ENCODE assay signal across 19 mouse cellular contexts in genomic region chr6:64274319-64275114, GRCm38 (mm10).
DNase-seq lines count a peak whose midpoint lies in the region; ATAC-seq and TF ChIP-seq lines count a peak whose summit lies in the region.
"Had no signal": no experiment of that assay in that cellular context is flagged by ENCODE, and none has a peak within 500 bp of the region (broad histone marks: within the 10 kb centered on the region; RNA-seq: fewer than 3 reads in every experiment).

No protein-coding gene starts in this region.

- H3K4me1 ChIP-seq in forebrain, embryonic 14.5 days (ENCODE audit: control insufficient read depth, insufficient read depth, low read length): no peaks in the 10 kb centered on the region
- H3K4me1 ChIP-seq in forebrain, embryonic 11.5 days (replicated peaks; ENCODE audit: control insufficient read depth, insufficient read depth, low read length): no peaks in the 10 kb centered on the region
- H3K4me1 ChIP-seq in midbrain, postnatal 0 days (ENCODE audit: insufficient read depth, low read length): no peaks in the 10 kb centered on the region
- H3K4me1 ChIP-seq in midbrain, embryonic 10.5 days: no peaks in the 10 kb centered on the region
- peaks cover 2% of the 10 kb centered on the region; the same call in 1 of the 2 replicates for H3K4me1 ChIP-seq in forebrain, embryonic 16.5 days (replicated peaks; ENCODE audit: control insufficient read depth, insufficient read depth, low read length)
- H3K4me1 ChIP-seq in embryonic facial prominence, embryonic 10.5 days: no peaks in the 10 kb centered on the region
- H3K4me1 ChIP-seq: embryonic facial prominence, embryonic 15.5 days; heart, embryonic 13.5 days; hindbrain, embryonic 13.5 days had no signal

- DNase-seq in forebrain, embryonic 14.5 days (ENCODE audit: low spot score): peak; percentile 87
- no peak for DNase-seq in forebrain, embryonic 11.5 days (ENCODE audit: low spot score)
- peak; percentile 17 for DNase-seq in midbrain, postnatal 0 days (ENCODE audit: low spot score)
- no peak for DNase-seq in midbrain, embryonic 10.5 days (ENCODE audit: low spot score)
- peak; percentile 60 for DNase-seq in retina, postnatal 1 day
- DNase-seq in embryonic facial prominence, embryonic 10.5 days (ENCODE audit: low spot score): no peak
- DNase-seq in left cerebral cortex, adult 18-20 months (ENCODE audit: low spot score in 2 of 2): no peak
- DNase-seq: adrenal gland, postnatal 14 days; cerebellum, adult 8-10 months; gastrocnemius, adult 2 months; gastrocnemius, postnatal 25 days; heart, postnatal 36 days; kidney, adult 2 months had no signal

- H3K27ac ChIP-seq in forebrain, embryonic 14.5 days (ENCODE audit: low read depth, low read length): no peak overlapping the region
- no peak overlapping the region for H3K27ac ChIP-seq in forebrain, embryonic 11.5 days (ENCODE audit: low read depth, low read length)
- no peak overlapping the region for H3K27ac ChIP-seq in midbrain, postnatal 0 days (ENCODE audit: low read depth, low read length)
- H3K27ac ChIP-seq in midbrain, embryonic 10.5 days (replicated peaks): no peak overlapping the region
- H3K27ac ChIP-seq in forebrain, embryonic 16.5 days (ENCODE audit: low read length): no peak overlapping the region
- H3K27ac ChIP-seq in embryonic facial prominence, embryonic 10.5 days (replicated peaks): no peak overlapping the region
- H3K27ac ChIP-seq: embryonic facial prominence, embryonic 15.5 days; gastrocnemius, adult 2 months; heart, embryonic 13.5 days; hindbrain, embryonic 13.5 days had no signal

- no peaks in the 10 kb centered on the region for H3K27me3 ChIP-seq in forebrain, embryonic 14.5 days (replicated peaks; ENCODE audit: control insufficient read depth, insufficient read depth, low read length)
- no peaks in the 10 kb centered on the region for H3K27me3 ChIP-seq in forebrain, embryonic 11.5 days (ENCODE audit: control insufficient read depth, insufficient read depth, low read length)
- H3K27me3 ChIP-seq in midbrain, postnatal 0 days (ENCODE audit: insufficient read depth, low read length): no peaks in the 10 kb centered on the region
- no peaks in the 10 kb centered on the region for H3K27me3 ChIP-seq in midbrain, embryonic 10.5 days (ENCODE audit: low read depth, poor library complexity, severe bottlenecking)
- H3K27me3 ChIP-seq in forebrain, embryonic 16.5 days (replicated peaks; ENCODE audit: control insufficient read depth, insufficient read depth, low read length): no peaks in the 10 kb centered on the region
- no peaks in the 10 kb centered on the region for H3K27me3 ChIP-seq in embryonic facial prominence, embryonic 10.5 days (replicated peaks; ENCODE audit: low read depth, poor library complexity, severe bottlenecking)
- H3K27me3 ChIP-seq: embryonic facial prominence, embryonic 15.5 days; heart, embryonic 13.5 days; hindbrain, embryonic 13.5 days had no signal

- H3K9ac ChIP-seq in forebrain, embryonic 14.5 days (ENCODE audit: low read length): no peak overlapping the region
- H3K9ac ChIP-seq in forebrain, embryonic 11.5 days (ENCODE audit: low read length): no peak overlapping the region
- H3K9ac ChIP-seq in midbrain, postnatal 0 days (replicated peaks; ENCODE audit: low read length, poor library complexity, severe bottlenecking): no peak overlapping the region
- H3K9ac ChIP-seq in forebrain, embryonic 16.5 days (replicated peaks; ENCODE audit: low read depth, low read length): no peak overlapping the region
- H3K9ac ChIP-seq: embryonic facial prominence, embryonic 15.5 days; heart, embryonic 13.5 days; hindbrain, embryonic 13.5 days had no signal

- TF ChIP-seq CTCF in midbrain, postnatal 0 days (IDR thresholded peaks at IDR 0.05): no peak

- no peak overlapping the region for H3K4me2 ChIP-seq in forebrain, embryonic 14.5 days (ENCODE audit: low read length)
- H3K4me2 ChIP-seq in forebrain, embryonic 11.5 days (ENCODE audit: low read depth, low read length, severe bottlenecking): no peak overlapping the region
- H3K4me2 ChIP-seq in midbrain, postnatal 0 days (ENCODE audit: low read depth, low read length, poor library complexity, severe bottlenecking): no peak overlapping the region
- no peak overlapping the region for H3K4me2 ChIP-seq in forebrain, embryonic 16.5 days (ENCODE audit: low read length)
- H3K4me2 ChIP-seq: embryonic facial prominence, embryonic 15.5 days; heart, embryonic 13.5 days; hindbrain, embryonic 13.5 days had no signal

- H3K4me3 ChIP-seq in forebrain, embryonic 14.5 days (ENCODE audit: low read depth, low read length): no peak overlapping the region
- H3K4me3 ChIP-seq in forebrain, embryonic 11.5 days (ENCODE audit: low read depth, low read length): no peak overlapping the region
- no peak overlapping the region for H3K4me3 ChIP-seq in midbrain, postnatal 0 days (ENCODE audit: low read depth, low read length)
- H3K4me3 ChIP-seq in midbrain, embryonic 10.5 days: no peak overlapping the region
- no peak overlapping the region for H3K4me3 ChIP-seq in forebrain, embryonic 16.5 days (replicated peaks; ENCODE audit: low read length)
- no peak overlapping the region for H3K4me3 ChIP-seq in embryonic facial prominence, embryonic 10.5 days
- H3K4me3 ChIP-seq: embryonic facial prominence, embryonic 15.5 days; erythroblast, embryonic 14.5 days; gastrocnemius, adult 2 months; heart, embryonic 13.5 days; hindbrain, embryonic 13.5 days had no signal

- peak; percentile 85 for ATAC-seq in forebrain, embryonic 14.5 days
- ATAC-seq in forebrain, embryonic 11.5 days (replicated peaks; ENCODE audit: low FRiP score): no peak
- no peak for ATAC-seq in midbrain, postnatal 0 days (ENCODE audit: low FRiP score)
- peak; percentile 91 for ATAC-seq in forebrain, embryonic 16.5 days
- ATAC-seq: intestine, embryonic 16.5 days had no signal

- no peaks in the 10 kb centered on the region for H3K36me3 ChIP-seq in forebrain, embryonic 14.5 days (ENCODE audit: control insufficient read depth, insufficient read depth, low read length)
- H3K36me3 ChIP-seq in forebrain, embryonic 11.5 days (ENCODE audit: control insufficient read depth, insufficient read depth, low read length): no peaks in the 10 kb centered on the region
- H3K36me3 ChIP-seq in midbrain, postnatal 0 days (ENCODE audit: insufficient read depth, low read length): no peaks in the 10 kb centered on the region
- no peaks in the 10 kb centered on the region for H3K36me3 ChIP-seq in midbrain, embryonic 10.5 days
- H3K36me3 ChIP-seq in forebrain, embryonic 16.5 days (ENCODE audit: control insufficient read depth, insufficient read depth): no peaks in the 10 kb centered on the region
- no peaks in the 10 kb centered on the region for H3K36me3 ChIP-seq in embryonic facial prominence, embryonic 10.5 days (replicated peaks)
- H3K36me3 ChIP-seq: embryonic facial prominence, embryonic 15.5 days; heart, embryonic 13.5 days; hindbrain, embryonic 13.5 days had no signal

- 22% methylated on average over 2 of the region's 2 CpGs for WGBS in forebrain, embryonic 14.5 days
- 58% methylated on average over 2 of the region's 2 CpGs for WGBS in forebrain, embryonic 11.5 days
- WGBS in midbrain, postnatal 0 days: 61% methylated on average over 2 of the region's 2 CpGs
- 69% methylated on average over 2 of the region's 2 CpGs for WGBS in midbrain, embryonic 10.5 days
- WGBS in forebrain, embryonic 16.5 days: 13% methylated on average over 2 of the region's 2 CpGs
- 63% methylated on average over 2 of the region's 2 CpGs for WGBS in embryonic facial prominence, embryonic 10.5 days

- H3K9me3 ChIP-seq in forebrain, embryonic 14.5 days (replicated peaks; ENCODE audit: control insufficient read depth, low read length): no peaks in the 10 kb centered on the region
- no peaks in the 10 kb centered on the region for H3K9me3 ChIP-seq in forebrain, embryonic 11.5 days (ENCODE audit: control insufficient read depth, low read length)
- no peaks in the 10 kb centered on the region for H3K9me3 ChIP-seq in midbrain, postnatal 0 days (ENCODE audit: low read length)
- H3K9me3 ChIP-seq in midbrain, embryonic 10.5 days (replicated peaks): no peaks in the 10 kb centered on the region
- no peaks in the 10 kb centered on the region for H3K9me3 ChIP-seq in forebrain, embryonic 16.5 days (ENCODE audit: control insufficient read depth, low read length)
- no peaks in the 10 kb centered on the region for H3K9me3 ChIP-seq in embryonic facial prominence, embryonic 10.5 days
- H3K9me3 ChIP-seq: embryonic facial prominence, embryonic 15.5 days; heart, embryonic 13.5 days had no signal

Comparison
In these comparisons a context has a peak if more than half of its experiments do, and no peak if none do; other contexts are left out.
1. ATAC-seq: peak in forebrain, embryonic 14.5 days (single experiment) and forebrain, embryonic 16.5 days (single experiment); none in forebrain, embryonic 11.5 days (single experiment) and midbrain, postnatal 0 days (single experiment).
2. DNase-seq: peak in forebrain, embryonic 14.5 days (single experiment), midbrain, postnatal 0 days (single experiment) and retina, postnatal 1 day (single experiment); none in forebrain, embryonic 11.5 days (single experiment), midbrain, embryonic 10.5 days (single experiment), embryonic facial prominence, embryonic 10.5 days (single experiment) and left cerebral cortex, adult 18-20 months (0 of 2).